Mouse (Mus musculus): ENCODE data around the gene Inpp1.

Gene Inpp1

DNA sequence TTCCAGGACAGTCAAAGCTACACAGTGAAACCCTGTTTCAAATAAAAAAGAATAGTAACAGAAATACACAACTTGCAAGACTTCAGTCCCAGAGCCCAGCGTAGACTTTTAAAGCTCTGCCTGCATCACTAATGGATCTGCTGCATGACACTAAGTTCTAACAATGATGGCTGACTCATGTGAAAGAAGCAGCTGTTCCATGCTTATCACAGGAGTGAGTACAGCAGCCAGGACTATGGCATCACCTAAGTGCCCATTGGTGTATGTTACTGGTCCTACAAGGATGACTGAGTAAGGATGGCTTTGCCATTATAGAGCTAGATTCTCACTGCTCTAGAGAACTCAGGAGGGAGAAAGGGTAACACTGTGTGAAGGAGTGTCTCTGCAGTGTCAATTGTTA lies 30.2 kb downstream of the Inpp1 start:
- DNase-seq, result no peak

DNA sequence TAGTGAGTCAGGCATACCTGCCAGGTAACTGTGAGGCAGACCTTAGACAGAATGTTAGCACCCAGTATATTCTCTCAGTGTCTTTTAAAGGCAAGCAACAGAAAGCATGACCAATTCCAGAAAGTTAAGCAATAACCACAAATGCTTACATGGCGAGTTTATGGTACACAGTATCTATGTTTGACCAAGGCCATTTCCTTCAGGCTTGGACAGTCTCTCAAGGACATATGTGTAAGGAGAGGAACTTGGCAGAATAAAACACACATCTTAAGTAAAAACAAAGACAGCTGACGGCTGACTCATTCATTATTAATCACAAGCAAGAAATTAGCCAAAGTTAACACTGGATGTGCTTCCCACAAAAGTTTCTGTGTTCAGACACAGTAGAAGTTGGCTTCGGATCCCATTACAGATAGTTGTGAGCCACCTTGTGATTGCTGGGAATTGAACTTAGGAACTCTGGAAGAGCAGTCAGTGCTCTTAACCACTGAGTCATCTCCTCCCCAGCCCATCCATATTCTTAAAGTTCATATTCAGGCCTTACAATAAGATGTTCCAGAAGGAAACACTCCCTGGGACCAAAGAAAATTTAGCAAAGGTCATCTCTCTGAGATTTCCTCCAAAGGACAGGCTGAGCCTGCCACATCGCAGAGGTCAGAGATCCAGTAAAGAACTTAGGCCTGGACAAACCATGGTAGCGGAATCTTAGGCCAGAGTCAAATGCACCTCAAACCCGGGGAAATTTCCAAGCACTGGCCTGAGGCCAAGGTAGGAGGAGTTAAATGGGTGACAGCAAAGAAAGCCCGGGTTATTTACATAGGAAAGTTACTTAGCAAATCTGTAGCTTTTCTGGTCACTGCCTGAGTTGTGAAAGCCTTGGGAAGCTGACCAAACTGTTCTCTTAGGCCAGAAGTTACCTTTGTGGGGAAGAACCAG lies 52.0 kb downstream of the Inpp1 start:
- DNase-seq, result peak; percentile 28

DNA sequence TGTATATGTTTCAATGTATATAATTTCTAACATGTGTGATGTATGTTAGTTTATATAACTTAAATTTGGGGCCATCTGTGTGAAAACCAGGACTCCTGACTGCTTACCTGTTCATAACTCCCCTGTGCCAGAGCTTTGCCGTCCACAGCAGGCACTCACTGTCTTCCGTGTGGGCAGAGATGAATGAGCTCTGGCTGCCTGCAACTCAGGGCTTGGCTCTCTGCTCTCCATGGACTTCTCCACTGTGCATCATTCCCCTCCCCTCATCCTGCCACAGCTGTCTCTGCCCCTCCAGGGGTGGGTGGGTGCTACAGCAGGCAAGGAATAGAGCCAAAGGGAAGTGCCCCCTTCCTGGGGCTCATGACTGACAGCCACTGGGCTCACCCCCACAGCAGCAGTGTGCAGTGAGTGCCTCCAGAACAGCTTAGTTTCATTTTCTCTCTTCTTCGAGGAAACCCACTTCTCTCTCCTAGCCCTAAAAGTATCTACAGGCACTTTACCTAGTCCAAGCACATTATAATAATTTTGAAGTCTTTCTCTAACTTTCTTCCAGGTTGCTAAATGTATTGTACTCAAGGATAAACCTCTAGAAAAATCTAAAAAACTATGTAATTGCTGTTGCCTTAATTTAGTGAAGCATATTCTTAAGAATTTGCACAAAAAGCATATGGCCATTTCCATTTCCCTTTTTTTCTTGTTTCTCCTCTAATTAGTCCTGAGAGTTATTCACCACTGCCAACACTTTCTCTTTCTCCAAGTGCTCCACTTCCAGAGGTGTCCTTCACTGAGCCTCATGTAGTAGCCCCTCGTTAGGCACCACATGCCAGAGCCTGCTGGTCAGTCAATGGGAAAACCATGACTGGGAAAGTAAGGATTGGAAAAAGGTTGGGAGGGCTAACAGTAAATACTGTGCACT lies 53.3 kb downstream of the Inpp1 start:
- no peak for DNase-seq

DNA sequence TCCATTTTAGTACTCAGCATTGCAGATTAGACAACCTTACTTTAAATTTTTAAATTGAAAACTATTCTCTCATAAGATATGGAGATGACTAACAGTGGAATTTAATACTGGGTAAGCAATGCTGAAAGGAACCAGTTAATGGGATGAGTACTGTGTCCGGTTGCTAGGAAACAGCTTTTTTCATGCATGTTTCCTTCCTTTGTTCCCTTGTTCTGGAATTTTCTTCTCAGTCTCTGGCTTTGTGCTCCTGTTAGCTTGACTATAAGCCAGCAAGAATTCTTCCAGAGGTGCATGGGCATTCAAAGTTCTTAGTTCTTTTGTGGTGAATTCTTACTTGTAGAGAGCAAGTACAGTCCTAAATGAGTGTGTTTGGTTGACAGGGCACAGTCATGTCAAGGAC lies 59.3 kb downstream of the Inpp1 start:
- no peak for DNase-seq

DNA sequence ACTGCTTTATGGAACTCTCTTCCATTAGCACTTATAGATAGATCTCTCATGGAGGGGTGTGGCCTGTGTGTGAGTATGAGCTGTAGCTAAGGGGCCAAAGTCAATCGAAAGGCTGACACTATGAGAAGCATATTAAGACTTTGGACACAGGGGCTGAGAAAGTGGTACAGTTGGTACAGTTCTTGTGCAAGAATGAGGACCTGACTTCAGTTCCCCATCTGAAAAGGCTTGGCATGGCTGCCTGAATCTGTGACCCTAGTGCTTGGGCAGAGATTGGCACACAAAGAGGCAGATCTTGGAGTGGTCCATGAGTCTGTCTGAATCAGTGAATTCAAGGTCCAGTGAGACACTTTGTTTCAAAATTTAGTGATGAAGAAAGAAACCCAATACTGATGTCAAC lies 63.2 kb downstream of the Inpp1 start:
- no peak for DNase-seq

DNA sequence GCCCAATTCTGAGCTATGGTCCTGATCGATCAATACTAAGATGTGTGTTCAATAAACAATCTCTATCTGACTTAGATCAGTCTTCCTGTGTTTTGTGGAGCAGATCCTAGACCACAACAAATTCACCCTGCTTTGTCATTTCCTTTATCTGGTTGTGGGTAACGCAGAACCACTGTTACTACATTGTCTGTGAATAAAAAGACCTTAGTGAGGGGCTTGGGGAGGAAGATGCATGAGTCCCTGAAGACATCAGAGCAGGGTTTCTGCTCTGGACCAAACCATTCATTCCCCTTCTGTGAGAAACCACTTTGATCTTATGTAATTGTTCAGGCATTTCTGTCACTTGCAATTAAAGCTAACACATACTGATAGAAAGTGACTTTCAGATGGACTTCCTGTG lies 63.7 kb downstream of the Inpp1 start:
- no peak for DNase-seq

DNA sequence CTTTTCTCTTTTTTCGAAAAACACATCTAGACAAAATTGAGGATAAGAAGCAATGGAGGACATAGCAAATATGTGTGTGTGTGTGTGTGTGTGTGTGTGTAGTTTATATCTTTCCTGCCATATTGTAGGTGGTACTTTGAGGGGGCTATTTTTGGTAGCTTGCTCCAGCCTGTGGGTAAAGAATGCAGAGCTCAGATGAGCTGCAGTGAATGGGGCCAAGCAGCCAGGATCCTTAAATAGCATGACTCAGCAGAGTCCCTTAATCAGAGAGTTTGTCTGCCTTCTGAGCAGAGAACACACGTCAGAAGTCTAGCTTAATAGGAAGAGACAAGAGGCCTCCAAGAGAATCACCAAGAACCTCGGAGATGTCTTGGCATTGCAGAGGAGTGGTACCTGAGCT lies 64.8 kb downstream of the Inpp1 start:
- DNase-seq, result no peak

DNA sequence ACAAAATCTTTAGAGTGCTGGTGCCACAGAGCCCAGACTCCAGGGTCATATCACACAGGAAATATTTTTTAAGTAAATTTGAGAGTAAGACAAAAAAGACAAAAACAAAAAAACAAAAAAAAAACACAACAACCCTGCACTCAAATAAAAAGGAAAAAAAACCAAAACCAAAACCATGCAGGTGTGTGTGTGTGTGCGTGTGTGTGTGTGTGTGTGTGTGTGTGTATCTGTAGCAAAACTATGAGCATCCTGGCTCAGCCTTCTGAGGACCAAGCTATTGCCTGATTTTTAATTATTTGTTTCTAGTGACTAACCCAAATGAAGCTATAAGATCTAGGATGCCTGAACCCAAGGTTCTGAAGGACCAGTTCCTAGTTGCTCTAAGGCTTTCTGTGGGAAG lies 65.9 kb downstream of the Inpp1 start:
- DNase-seq, result no peak

DNA sequence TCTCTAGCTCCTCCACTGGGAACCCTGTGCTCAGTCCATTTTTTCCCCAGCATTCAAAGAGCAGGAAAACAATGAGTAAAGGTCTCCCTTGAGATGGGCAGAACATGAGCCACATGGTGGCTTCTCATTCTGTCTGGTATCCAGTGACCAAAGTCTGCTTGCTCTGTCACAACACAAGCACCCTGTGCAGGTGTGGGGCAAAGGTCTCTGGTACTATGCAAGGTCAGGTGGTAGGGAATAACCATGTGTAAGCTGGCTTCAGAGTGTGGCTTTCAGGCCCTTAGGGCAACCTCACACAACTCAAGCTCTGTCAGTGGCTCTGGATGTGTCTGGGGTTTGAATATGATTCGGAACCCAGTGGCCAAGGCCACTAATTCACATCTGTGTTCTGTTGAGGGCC lies 67.5 kb downstream of the Inpp1 start:
- peak; percentile 31 for DNase-seq

DNA sequence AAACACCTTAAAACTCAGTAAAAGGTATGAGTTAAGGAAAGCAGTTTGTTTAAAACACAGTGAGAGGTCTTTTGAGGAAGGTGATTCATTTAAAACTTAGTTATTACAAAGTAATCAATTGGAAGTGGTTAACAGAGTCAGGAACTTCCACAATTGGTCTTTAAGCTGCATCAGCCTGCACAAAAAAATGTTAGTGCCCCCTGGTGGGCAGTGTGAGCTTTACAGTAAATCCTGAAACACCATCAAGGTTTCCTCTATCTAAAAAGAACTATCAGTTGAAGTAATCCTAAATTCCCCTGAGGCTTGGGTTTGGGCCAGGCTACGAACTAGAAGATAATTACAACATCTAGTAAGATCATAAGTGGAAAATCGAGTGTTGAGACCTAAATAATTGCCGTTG lies 69.2 kb downstream of the Inpp1 start:
- DNase-seq, result no peak

DNA sequence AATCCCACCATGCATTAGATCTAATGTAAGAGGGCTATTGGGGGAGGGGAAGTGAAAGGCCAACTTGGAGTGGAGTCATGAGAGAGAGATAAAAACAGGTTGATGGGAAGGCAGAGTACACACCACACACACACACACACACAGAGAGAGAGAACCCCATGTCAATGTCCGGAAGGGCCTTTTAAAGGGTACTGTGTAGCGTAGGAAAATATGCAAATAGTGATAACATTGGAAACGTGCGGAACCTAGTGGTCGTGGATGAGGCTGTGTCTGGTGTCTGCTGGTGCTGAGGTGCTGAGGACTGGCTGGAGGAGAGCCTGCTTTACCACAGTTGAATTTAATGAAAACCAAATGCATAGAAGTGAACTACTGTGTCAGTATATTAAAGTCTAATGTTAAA lies 74.9 kb downstream of the Inpp1 start:
- DNase-seq, result no peak

Measured in kidney, adult 11 months (tissue).